Mouse (Mus musculus) layer of hippocampus, postnatal 25 days (tissue): ENCODE results near the gene Akirin1. TPM values are rescaled to one million over a fixed set of nuclear protein-coding genes. Genes with fewer than 3 reads are reported as not detected.
A peak's percentile ranks its signal among the peaks of the same experiment; 100 is the strongest.

ENCODE experiments used
- DNase-seq, 2 experiments: peaks; one replicate each; pipeline ENCODE4 v3.0.0; 2022; ENCODE audit warnings: mixed read lengths in 2 of 2, low spot score in 1 of 2; ENCODE audit errors: extremely low spot score in 1 of 2
- total RNA-seq, 2 experiments: library from RNA; stranded (reverse); gene quantifications; 2 replicates each; pipeline ENCODE4 v1.2.3; 2021

Akirin1 gene
- total RNA-seq, 2 experiments from 2014 or later, result 52.3 to 61.3 TPM

DNA sequence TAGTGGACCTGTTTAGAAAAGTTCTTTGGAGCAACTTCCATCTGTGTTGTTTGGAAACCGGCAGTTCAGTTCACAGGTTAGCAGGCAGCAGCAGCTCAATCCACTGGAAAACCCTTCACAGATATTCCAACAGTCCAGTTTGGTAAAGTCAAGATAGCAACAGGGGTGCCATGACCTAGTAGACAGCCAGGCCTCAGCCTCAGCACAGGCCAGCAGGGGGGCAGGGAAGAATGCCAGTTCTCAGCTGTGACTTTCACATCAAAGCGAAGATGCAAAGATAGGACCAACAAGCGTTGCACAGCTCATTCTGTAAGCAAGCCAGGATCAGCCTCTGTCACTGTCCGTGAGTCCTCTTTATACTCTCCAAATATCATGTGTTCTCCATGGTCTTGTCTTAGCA is 28.4 kb downstream of the Akirin1 start:
- DNase-seq, result no peak

GRCm38 (mm10) chr4:123718434-123718780 is 31.7 kb downstream of the Akirin1 start:
- no peak for DNase-seq

GRCm38 (mm10) chr4:123717574-123718433 is 32.3 kb downstream of the Akirin1 start, which contains the start of gene Ndufs5:
Gene Ndufs5, minus strand, starts transcription at chr4:123718202.
- DNase-seq, result peak; percentile 88 to 97

GRCm38 (mm10) chr4:123712431-123712830 is 37.7 kb downstream of the Akirin1 start:
- no peak for DNase-seq

- DNase-seq, result no peak
Measured at GRCm38 (mm10) chr4:123707340-123707739, 42.8 kb downstream of the Akirin1 start.

GRCm38 (mm10) chr4:123705340-123705739 is 44.8 kb downstream of the Akirin1 start:
- DNase-seq, result no peak

DNA sequence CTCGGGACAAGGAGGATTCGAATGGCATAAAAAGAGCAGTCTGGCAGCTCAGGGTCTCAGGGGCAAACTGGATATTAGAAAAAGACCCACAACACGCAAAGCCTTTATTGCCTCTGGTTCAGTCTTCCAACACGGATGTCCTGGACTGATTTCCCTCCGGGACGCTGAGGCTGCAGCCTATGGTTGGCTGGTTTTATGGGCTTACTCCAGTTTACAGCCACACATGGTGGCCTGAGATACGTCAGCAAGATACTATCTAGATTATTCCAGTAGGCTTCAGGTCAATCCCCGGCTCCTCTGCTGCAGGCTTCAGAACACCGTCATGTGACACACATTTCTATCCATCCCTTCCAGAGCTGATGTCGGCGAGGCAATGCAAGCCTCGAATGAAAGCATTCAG is 56.8 kb downstream of the Akirin1 start:
- no peak for DNase-seq

- no peak for DNase-seq
Measured at GRCm38 (mm10) chr4:123692071-123692470, 58.1 kb downstream of the Akirin1 start.

- DNase-seq, result no peak
Measured at GRCm38 (mm10) chr4:123690311-123690710, 59.8 kb downstream of the Akirin1 start.

DNA sequence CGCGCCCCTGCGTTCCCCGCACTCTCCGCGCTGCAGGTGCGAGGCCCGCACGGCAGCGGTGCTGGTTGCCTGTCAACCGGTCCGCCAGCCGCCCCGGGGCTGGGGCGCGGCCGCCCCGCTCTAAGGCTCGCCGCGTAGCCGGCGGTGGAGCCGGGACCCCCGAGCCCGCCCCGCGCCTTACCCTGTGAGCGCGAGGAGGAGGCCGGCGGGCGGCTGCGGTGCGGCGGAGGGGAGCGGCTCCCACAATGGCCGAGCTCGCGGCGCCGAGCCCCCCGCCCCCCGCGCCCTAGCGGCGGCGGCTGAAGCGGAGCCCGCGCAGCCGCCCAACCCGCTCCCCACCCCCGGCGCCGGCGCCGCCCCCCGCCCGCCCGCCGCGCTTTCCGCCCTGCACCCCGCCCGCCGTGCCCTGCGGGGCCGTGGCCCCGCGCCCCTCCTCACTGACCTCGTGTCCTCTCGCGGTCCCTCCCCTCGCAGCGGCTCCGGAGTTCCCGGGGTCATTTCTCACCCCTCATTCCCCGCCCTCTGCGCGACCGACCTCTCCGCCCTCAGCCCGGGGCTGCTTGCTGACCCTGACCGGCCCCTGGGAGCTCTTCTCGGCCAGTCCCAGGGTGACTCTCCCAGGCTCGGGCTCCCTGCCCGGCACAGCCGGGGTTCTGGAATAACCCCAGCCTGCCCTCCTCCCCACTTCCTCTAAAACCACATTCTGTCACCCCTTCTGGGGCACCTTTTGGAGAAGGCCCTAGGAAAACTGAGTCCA is 62.9 kb downstream of the Akirin1 start:
- peak in 1 of 2 experiments; percentile 39 for DNase-seq

DNA sequence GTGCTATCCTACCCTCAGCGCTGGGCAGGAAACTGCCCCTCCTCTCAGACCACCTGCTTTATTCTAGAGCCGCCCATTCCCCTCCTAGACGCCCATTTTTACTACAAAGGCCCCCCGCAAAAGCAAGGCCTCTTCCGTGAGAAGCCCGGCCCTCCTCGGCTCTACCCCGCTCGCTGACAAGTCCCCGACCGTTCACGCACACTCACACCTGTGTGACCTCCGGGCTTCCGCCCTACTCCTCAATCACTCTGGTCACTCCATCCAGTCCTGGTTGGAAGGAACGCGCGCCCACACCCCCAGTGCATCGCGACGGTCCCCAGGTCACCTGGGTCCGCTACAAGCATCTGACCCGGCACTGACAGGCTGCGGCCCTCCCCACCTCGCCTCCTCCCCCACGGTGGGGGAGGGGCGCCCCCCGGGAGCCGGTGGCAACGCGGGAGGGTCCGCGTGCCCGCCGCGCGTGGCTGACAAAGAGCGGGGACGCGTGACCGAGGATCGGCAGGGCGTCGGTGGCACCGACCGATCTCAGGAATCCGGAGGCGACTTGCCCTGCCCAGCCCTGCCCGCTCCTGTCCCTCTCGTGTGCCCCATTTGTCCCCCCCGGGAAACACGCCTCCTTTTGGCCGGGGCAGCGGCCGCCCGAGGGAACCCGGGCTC is 63.6 kb downstream of the Akirin1 start:
- DNase-seq, result no peak

DNA sequence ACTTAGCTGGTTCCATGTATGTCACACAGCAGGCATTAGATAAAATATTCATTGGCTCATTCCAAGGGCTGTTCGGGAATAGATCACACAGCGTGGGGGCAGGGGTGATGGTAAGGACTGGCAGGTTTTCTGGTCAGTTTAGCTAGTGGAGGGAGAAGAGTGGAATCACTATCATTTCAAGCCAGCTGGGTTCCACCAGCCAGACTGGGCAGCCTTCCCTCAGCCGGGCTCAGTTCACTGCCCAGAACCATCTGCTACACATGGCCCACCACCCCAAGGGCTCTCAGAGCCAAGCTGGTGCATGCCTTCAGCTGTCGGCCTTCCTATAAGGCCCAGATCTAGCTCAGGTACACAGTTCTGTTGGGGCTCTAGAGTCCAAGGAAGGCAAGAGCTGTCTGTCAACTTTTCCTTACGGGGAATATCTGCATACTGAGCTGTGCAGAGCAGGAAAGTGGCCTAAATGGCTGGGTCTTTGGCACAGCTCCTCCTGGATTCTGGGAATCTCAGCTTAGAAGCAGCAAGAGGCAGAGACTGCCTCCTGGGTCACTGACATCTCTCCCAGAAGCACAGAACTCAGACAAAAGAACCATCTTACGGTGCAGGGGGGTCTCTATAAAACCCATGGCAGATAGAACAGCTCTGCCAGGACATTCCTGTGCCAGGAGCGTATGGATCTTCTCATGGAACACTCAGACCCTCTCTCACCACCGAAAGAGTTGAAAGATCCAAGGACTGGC is 64.5 kb downstream of the Akirin1 start:
- DNase-seq, result no peak

- no peak for DNase-seq
Measured at GRCm38 (mm10) chr4:123685046-123685445, 65.1 kb downstream of the Akirin1 start.

Other genes with a start within 250 kb of the Akirin1 start
- 100 to 1,000 TPM; 194 to 241 TPM for gene Macf1, start 66.0 kb downstream of the Akirin1 start, total RNA-seq
- 100 to 1,000 TPM; 172 to 199 TPM for gene Ndufs5, start 32.1 kb downstream of the Akirin1 start, total RNA-seq
- gene Rhbdl2, start 37.5 kb upstream of the Akirin1 start, total RNA-seq, result 1 to 10 TPM in 1 of 2 experiments, under 1 TPM in 1; 0.96 to 1.1 TPM
- not detected for gene 4933427I04Rik, start 109.3 kb upstream of the Akirin1 start, total RNA-seq
- 10 to 100 TPM; 12.5 to 13.5 TPM for gene Mycbp, start 154.5 kb upstream of the Akirin1 start, total RNA-seq
- 10 to 100 TPM; 47.9 to 59.4 TPM for gene Rragc, start 167.1 kb upstream of the Akirin1 start, total RNA-seq
- gene 4930535I16Rik, start 167.7 kb upstream of the Akirin1 start, total RNA-seq, result not detected